Mouse (Mus musculus): ENCODE results near the gene L1cam. TPM values are rescaled to one million over a fixed set of nuclear protein-coding genes. Genes with fewer than 3 reads are reported as not detected.

The L1cam gene
- total RNA-seq, 1 experiment from 2014 or later: 22.2 TPM

GRCm38 (mm10) chrX:73881036-73881427, 14.9 kb downstream of the L1cam start:
- ATAC-seq (ENCODE audit: extremely low read depth, insufficient number of reproducible peaks, low FRiP score, poor library complexity, severe bottlenecking): no peak

GRCm38 (mm10) chrX:73880194-73881035, 15.5 kb downstream of the L1cam start:
- ATAC-seq (ENCODE audit: extremely low read depth, insufficient number of reproducible peaks, low FRiP score, poor library complexity, severe bottlenecking): peak; percentile 81

GRCm38 (mm10) chrX:73877014-73877413, 18.9 kb downstream of the L1cam start:
- ATAC-seq (ENCODE audit: extremely low read depth, insufficient number of reproducible peaks, low FRiP score, poor library complexity, severe bottlenecking): no peak

- no peak for ATAC-seq (ENCODE audit: extremely low read depth, insufficient number of reproducible peaks, low FRiP score, poor library complexity, severe bottlenecking)
These were observed 20.0 kb downstream of the L1cam start for GRCm38 (mm10) chrX:73875881-73876280.

GRCm38 (mm10) chrX:73871956-73872355, 23.9 kb downstream of the L1cam start:
- no peak for ATAC-seq (ENCODE audit: extremely low read depth, insufficient number of reproducible peaks, low FRiP score, poor library complexity, severe bottlenecking)

GRCm38 (mm10) chrX:73871474-73871873, 24.4 kb downstream of the L1cam start:
- ATAC-seq (ENCODE audit: extremely low read depth, insufficient number of reproducible peaks, low FRiP score, poor library complexity, severe bottlenecking): no peak

GRCm38 (mm10) chrX:73869334-73869733, 26.6 kb downstream of the L1cam start:
- no peak for ATAC-seq (ENCODE audit: extremely low read depth, insufficient number of reproducible peaks, low FRiP score, poor library complexity, severe bottlenecking)

- no peak for ATAC-seq (ENCODE audit: extremely low read depth, insufficient number of reproducible peaks, low FRiP score, poor library complexity, severe bottlenecking)
These were observed 28.1 kb downstream of the L1cam start for GRCm38 (mm10) chrX:73867852-73868251.

GRCm38 (mm10) chrX:73867256-73867655, 28.6 kb downstream of the L1cam start:
- ATAC-seq (ENCODE audit: extremely low read depth, insufficient number of reproducible peaks, low FRiP score, poor library complexity, severe bottlenecking): no peak

GRCm38 (mm10) chrX:73864692-73865091, 31.2 kb downstream of the L1cam start:
- no peak for ATAC-seq (ENCODE audit: extremely low read depth, insufficient number of reproducible peaks, low FRiP score, poor library complexity, severe bottlenecking)

GRCm38 (mm10) chrX:73855087-73855408, 40.9 kb downstream of the L1cam start:
- no peak for ATAC-seq (ENCODE audit: extremely low read depth, insufficient number of reproducible peaks, low FRiP score, poor library complexity, severe bottlenecking)

- no peak for ATAC-seq (ENCODE audit: extremely low read depth, insufficient number of reproducible peaks, low FRiP score, poor library complexity, severe bottlenecking)
These were observed 41.4 kb downstream of the L1cam start for GRCm38 (mm10) chrX:73854326-73855086.

GRCm38 (mm10) chrX:73836691-73837090, 59.2 kb downstream of the L1cam start:
- no peak for ATAC-seq (ENCODE audit: extremely low read depth, insufficient number of reproducible peaks, low FRiP score, poor library complexity, severe bottlenecking)

GRCm38 (mm10) chrX:73835731-73836130, 60.2 kb downstream of the L1cam start:
- no peak for ATAC-seq (ENCODE audit: extremely low read depth, insufficient number of reproducible peaks, low FRiP score, poor library complexity, severe bottlenecking)

- ATAC-seq (ENCODE audit: extremely low read depth, insufficient number of reproducible peaks, low FRiP score, poor library complexity, severe bottlenecking): no peak
These were observed 71.4 kb downstream of the L1cam start, which contains the start of gene Pdzd4 for GRCm38 (mm10) chrX:73824185-73825151. Pdzd4 (minus strand) TSS chrX:73824969.

GRCm38 (mm10) chrX:73823747-73824146, 72.2 kb downstream of the L1cam start:
- no peak for ATAC-seq (ENCODE audit: extremely low read depth, insufficient number of reproducible peaks, low FRiP score, poor library complexity, severe bottlenecking)

GRCm38 (mm10) chrX:73816596-73817314, 79.2 kb downstream of the L1cam start:
- no peak for ATAC-seq (ENCODE audit: extremely low read depth, insufficient number of reproducible peaks, low FRiP score, poor library complexity, severe bottlenecking)

GRCm38 (mm10) chrX:73815072-73815471, 80.8 kb downstream of the L1cam start:
- no peak for ATAC-seq (ENCODE audit: extremely low read depth, insufficient number of reproducible peaks, low FRiP score, poor library complexity, severe bottlenecking)
